Mouse (Mus musculus) T-cell, adult 66 days (primary cell): ENCODE measurements around the gene Aqp6. TPM values are rescaled to one million over a fixed set of nuclear protein-coding genes. Genes with fewer than 3 reads are reported as not detected.

Source experiments
- total RNA-seq, 2 experiments: library from RNA; stranded (reverse); gene quantifications; 3 replicates in 1 of 2; 4 replicates in 1 of 2; pipeline ENCODE4 v1.2.4; 2023

Aqp6 gene
- not detected for total RNA-seq

GRCm38 (mm10) chr15:99600986-99601822 lies at the start of gene Aqp6:
Gene Aqp6, plus strand, starts transcription at chr15:99601400.

GRCm38 (mm10) chr15:99578802-99579485 lies 22.3 kb upstream of the Aqp6 start, which contains the start of gene Aqp2:
Gene Aqp2, plus strand, starts transcription at chr15:99579055.

GRCm38 (mm10) chr15:99590429-99591084 lies 10.6 kb upstream of the Aqp6 start, which contains the start of gene Aqp5:
Gene Aqp5, plus strand, starts transcription at chr15:99590782.

GRCm38 (mm10) chr15:99651163-99651872 lies 50.1 kb downstream of the Aqp6 start, which contains the start of gene Racgap1:
Gene Racgap1, minus strand, starts transcription at chr15:99651656.

Other genes with a start within 250 kb of the Aqp6 start
- 10 to 100 TPM; 40.2 to 41.7 TPM for gene Fmnl3, start 230.9 kb upstream of the Aqp6 start, total RNA-seq
- 100 to 1,000 TPM; 413 to 426 TPM for gene Tmbim6, start 208.5 kb upstream of the Aqp6 start, total RNA-seq
- 10 to 100 TPM; 44.1 to 45.4 TPM for gene Nckap5l, start 143.7 kb upstream of the Aqp6 start, total RNA-seq
- 10 to 100 TPM in 1 of 2 experiments, 1 to 10 TPM in 1; 9.6 to 10.7 TPM for gene Bcdin3d, start 126.7 kb upstream of the Aqp6 start, total RNA-seq
- gene Faim2, start 73.2 kb upstream of the Aqp6 start, total RNA-seq, result not detected
- gene Aqp2, start 22.3 kb upstream of the Aqp6 start, total RNA-seq, result not detected
- gene Aqp5, start 10.6 kb upstream of the Aqp6 start, total RNA-seq, result not detected
- 10 to 100 TPM; 31.1 to 51.2 TPM for gene Racgap1, start 50.3 kb downstream of the Aqp6 start, total RNA-seq
- gene Asic1, start 69.0 kb downstream of the Aqp6 start, total RNA-seq, result not detected
- 10 to 100 TPM; 59.8 to 68.1 TPM for gene Smarcd1, start 100.7 kb downstream of the Aqp6 start, total RNA-seq
- gene Gm17349, start 104.1 kb downstream of the Aqp6 start, total RNA-seq, result 1 to 10 TPM in 1 of 2 experiments, not detected in 1; 4.3 TPM
- gene Gpd1, start 116.1 kb downstream of the Aqp6 start, total RNA-seq, result 1 to 10 TPM in 1 of 2 experiments, under 1 TPM in 1; 0.50 to 1.5 TPM
- gene Cox14, start 124.2 kb downstream of the Aqp6 start, total RNA-seq, result 10 to 100 TPM; 53.5 to 54.2 TPM
- 10 to 100 TPM; 62.3 to 65.5 TPM for gene Cers5, start 171.5 kb downstream of the Aqp6 start, total RNA-seq